Mouse (Mus musculus): ENCODE measurements around the gene Taf1d.
A peak's percentile ranks its signal among the peaks of the same experiment; 100 is the strongest.
"Not testable (repeated sequence)": the region's sequence is repeated elsewhere in the genome, so short reads cannot be mapped to it uniquely, and the experiment has no call there.

Gene Taf1d

GRCm38 (mm10) chr9:15305503-15306397 lies at the start of gene Taf1d:
Taf1d (plus strand) TSS chr9:15306214.
- peak; percentile 90 for DNase-seq (ENCODE audit: low spot score)

GRCm38 (mm10) chr9:15256214-15256613 lies 49.8 kb upstream of the Taf1d start:
- DNase-seq (ENCODE audit: low spot score) = no peak

- DNase-seq (ENCODE audit: low spot score) = no peak
Measured at GRCm38 (mm10) chr9:15261980-15262379, 44.0 kb upstream of the Taf1d start.

GRCm38 (mm10) chr9:15263487-15263886 lies 42.5 kb upstream of the Taf1d start:
- DNase-seq (ENCODE audit: low spot score) = no peak

- DNase-seq (ENCODE audit: low spot score) = no peak
Measured at GRCm38 (mm10) chr9:15273981-15274380, 32.0 kb upstream of the Taf1d start.

GRCm38 (mm10) chr9:15276855-15277254 lies 29.2 kb upstream of the Taf1d start:
- DNase-seq (ENCODE audit: low spot score) = no peak

- no peak for DNase-seq (ENCODE audit: low spot score)
Measured at GRCm38 (mm10) chr9:15278343-15278742, 27.7 kb upstream of the Taf1d start.

GRCm38 (mm10) chr9:15279139-15279648 lies 26.8 kb upstream of the Taf1d start:
- no peak for DNase-seq (ENCODE audit: low spot score)

GRCm38 (mm10) chr9:15279649-15280490 lies 26.1 kb upstream of the Taf1d start, which contains the start of gene Med17:
Med17 (minus strand) TSS chr9:15279931.
- DNase-seq (ENCODE audit: low spot score) = peak; percentile 80

GRCm38 (mm10) chr9:15280491-15280879 lies 25.5 kb upstream of the Taf1d start:
- no peak for DNase-seq (ENCODE audit: low spot score)

- no peak for DNase-seq (ENCODE audit: low spot score)
Measured at GRCm38 (mm10) chr9:15285443-15285842, 20.6 kb upstream of the Taf1d start.

- DNase-seq (ENCODE audit: low spot score) = no peak
Measured at GRCm38 (mm10) chr9:15287846-15288245, 18.2 kb upstream of the Taf1d start.

GRCm38 (mm10) chr9:15288402-15288801 lies 17.6 kb upstream of the Taf1d start:
- no peak for DNase-seq (ENCODE audit: low spot score)

GRCm38 (mm10) chr9:15289251-15289650 lies 16.8 kb upstream of the Taf1d start:
- DNase-seq (ENCODE audit: low spot score) = no peak

- no peak for DNase-seq (ENCODE audit: low spot score)
Measured at GRCm38 (mm10) chr9:15297112-15297511, 8.9 kb upstream of the Taf1d start.

- DNase-seq (ENCODE audit: low spot score) = no peak
Measured at GRCm38 (mm10) chr9:15298451-15298850, 7.6 kb upstream of the Taf1d start.

- no peak for DNase-seq (ENCODE audit: low spot score)
Measured at GRCm38 (mm10) chr9:15300056-15300455, 6.0 kb upstream of the Taf1d start.

- no peak for DNase-seq (ENCODE audit: low spot score)
Measured at GRCm38 (mm10) chr9:15301399-15301798, 4.6 kb upstream of the Taf1d start.

- not testable (repeated sequence) for DNase-seq (ENCODE audit: low spot score)
Measured at GRCm38 (mm10) chr9:15302006-15302405, 4.0 kb upstream of the Taf1d start.

- no peak for DNase-seq (ENCODE audit: low spot score)
Measured at GRCm38 (mm10) chr9:15302881-15303280, 3.1 kb upstream of the Taf1d start.

GRCm38 (mm10) chr9:15306398-15307119 lies 545 bp downstream of the Taf1d start, which contains the start of gene 4931406C07Rik:
4931406C07Rik (minus strand) TSS chr9:15306448.
- no peak for DNase-seq (ENCODE audit: low spot score)

- DNase-seq (ENCODE audit: low spot score) = no peak
Measured at GRCm38 (mm10) chr9:15307257-15307656, 1.2 kb downstream of the Taf1d start.
